Mouse (Mus musculus): ENCODE results near the gene Pnrc1. TPM values are rescaled to one million over a fixed set of nuclear protein-coding genes. Genes with fewer than 3 reads are reported as not detected.

The Pnrc1 gene
- total RNA-seq, 1 experiment from 2014 or later = 345 TPM

DNA sequence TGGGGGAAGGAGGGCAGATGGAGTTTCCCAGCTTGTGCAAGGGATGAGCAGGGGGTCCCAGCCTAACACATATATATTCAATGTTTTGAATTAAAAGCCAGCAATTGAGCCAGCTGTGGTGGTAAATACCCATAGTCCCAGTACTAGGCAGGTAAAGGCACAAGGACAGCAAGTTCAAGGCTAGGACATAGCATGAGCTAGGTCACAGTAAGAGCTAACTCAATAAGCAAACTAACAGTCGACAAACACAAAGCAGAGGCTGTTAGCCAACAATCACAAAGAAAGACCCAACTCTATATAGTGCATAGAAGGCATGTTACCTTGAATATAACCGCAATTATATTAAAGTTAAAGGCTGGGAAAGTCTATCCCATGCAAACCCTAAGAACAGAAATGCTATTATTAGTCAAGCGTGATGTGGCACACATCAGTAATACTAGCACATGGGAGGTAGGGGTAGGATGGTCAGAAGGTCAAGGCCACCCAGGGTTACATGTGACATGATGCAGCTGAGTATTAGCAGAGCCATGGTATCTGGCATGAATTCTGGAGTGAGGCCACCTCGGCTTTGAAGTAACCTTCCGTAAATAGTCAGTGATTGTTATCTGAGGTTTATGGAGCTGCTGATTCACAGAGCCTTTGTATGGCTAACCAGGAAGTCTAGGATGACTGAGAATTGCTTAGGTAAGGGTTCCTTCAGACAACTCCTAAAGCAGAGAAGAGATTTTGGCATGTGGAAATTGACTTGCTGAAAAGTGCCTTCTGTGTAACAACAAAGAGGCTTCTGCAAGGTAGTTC, 5.7 kb downstream of the Pnrc1 start:
- ATAC-seq (replicated peaks in 1 of 2; ENCODE audit: insufficient read depth in 1 of 2, low FRiP score in 2 of 2, low TSS enrichment in 1 of 2, low read depth in 1 of 2, poor library complexity in 2 of 2, severe bottlenecking in 2 of 2) = no peak

DNA sequence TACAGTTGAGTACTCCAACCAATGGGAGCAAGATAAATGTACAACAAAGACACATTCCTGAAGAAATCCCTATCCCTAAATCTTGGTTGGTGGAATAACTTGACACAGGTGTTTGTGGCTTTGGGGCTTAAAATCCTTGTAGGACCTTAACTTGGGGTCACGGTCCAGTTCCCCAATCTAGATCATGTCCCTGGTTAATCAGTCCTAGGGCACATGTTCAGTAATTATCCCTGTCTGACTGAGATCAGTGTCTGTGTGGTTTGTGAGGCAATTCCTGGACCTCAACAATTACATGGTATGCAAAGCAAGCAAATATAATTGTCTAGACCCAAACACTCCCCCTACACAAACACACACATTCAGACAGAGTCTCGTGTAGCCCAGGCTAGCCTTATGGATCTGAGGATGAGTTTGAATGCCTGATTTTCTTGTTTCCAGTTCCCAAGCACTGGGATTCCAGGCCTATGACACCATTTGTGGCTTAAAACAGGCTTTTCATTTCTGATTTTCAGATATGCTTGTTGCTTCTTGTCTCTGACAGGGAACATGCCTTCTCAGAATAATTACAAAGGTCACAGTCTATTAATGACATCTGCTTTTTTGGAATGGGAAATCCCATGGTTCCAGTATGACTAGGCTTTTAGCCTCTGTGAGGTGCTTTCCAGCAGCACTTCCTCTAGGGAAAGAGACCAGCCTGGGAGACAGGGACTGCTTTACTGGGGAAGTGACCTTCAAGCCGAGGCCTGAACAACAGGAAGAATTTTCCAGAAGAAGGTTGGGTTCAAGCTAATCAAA, 7.9 kb downstream of the Pnrc1 start:
- no peak for ATAC-seq (replicated peaks in 1 of 2; ENCODE audit: insufficient read depth in 1 of 2, low FRiP score in 2 of 2, low TSS enrichment in 1 of 2, low read depth in 1 of 2, poor library complexity in 2 of 2, severe bottlenecking in 2 of 2)

DNA sequence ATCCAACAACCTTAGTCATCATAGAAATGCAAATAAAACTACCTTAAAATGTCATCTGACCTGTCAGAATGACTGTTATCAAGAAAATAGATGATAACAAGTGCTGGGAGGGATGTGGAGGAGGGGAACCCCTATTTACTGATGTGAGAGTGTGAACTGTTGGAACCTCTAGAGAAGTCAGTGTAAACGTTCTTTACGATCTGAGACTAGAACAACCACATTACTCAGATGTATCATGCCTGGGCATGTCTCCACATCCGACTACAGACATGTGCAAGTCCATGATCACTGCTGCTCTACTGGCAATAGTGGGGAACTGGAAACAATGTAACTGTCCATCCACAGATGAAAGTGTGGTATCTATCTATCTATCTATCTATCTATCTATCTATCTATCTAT, 16.5 kb downstream of the Pnrc1 start:
- no peak for ATAC-seq (replicated peaks in 1 of 2; ENCODE audit: insufficient read depth in 1 of 2, low FRiP score in 2 of 2, low TSS enrichment in 1 of 2, low read depth in 1 of 2, poor library complexity in 2 of 2, severe bottlenecking in 2 of 2)

GRCm38 (mm10) chr4:33270386-33271314, 19.3 kb downstream of the Pnrc1 start:
- no peak for ATAC-seq (replicated peaks in 1 of 2; ENCODE audit: insufficient read depth in 1 of 2, low FRiP score in 2 of 2, low TSS enrichment in 1 of 2, low read depth in 1 of 2, poor library complexity in 2 of 2, severe bottlenecking in 2 of 2)

DNA sequence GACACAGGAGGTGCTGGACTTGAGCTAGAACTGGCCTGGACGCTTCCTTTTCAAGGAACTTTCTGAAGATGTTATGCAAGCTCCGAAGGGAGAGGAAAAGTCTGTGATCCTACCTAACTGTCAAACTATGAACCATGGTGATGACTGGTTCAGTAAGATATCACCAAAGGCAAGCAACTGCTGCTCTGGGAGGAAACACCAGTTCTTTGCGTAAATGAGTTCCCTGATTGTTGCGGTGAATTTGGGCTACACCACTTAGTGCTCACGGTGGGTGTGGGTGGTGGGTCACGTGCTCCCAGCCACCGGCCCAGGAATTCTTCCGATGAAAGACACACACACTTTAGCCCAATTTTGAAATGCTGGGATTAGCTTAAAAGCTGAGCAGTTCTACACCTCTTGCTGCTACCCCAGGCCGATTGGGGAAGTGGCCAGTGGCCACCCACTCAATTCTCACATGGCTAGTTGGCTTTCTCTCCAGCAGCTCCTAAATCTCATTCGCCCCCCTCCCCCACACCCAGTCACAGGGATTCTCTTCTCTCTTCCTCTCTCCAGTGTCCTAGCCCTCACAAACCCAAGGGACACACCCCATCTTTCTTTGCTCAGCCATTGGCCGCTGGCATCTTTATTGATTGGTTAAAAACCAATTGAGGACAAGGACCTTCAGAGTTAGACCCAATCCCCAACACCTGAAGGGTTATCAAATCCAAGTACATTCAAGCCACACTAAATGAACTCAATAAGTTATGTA, 24.8 kb downstream of the Pnrc1 start:
- ATAC-seq (replicated peaks in 1 of 2; ENCODE audit: insufficient read depth in 1 of 2, low FRiP score in 2 of 2, low TSS enrichment in 1 of 2, low read depth in 1 of 2, poor library complexity in 2 of 2, severe bottlenecking in 2 of 2) = peak; percentile 13 to 41; a peak in 3 of 4 replicates

GRCm38 (mm10) chr4:33262897-33263296, 27.1 kb downstream of the Pnrc1 start:
- no peak for ATAC-seq (replicated peaks in 1 of 2; ENCODE audit: insufficient read depth in 1 of 2, low FRiP score in 2 of 2, low TSS enrichment in 1 of 2, low read depth in 1 of 2, poor library complexity in 2 of 2, severe bottlenecking in 2 of 2)

GRCm38 (mm10) chr4:33261311-33261753, 28.6 kb downstream of the Pnrc1 start:
- peak; percentile 89 to 93 for ATAC-seq (replicated peaks in 1 of 2; ENCODE audit: insufficient read depth in 1 of 2, low FRiP score in 2 of 2, low TSS enrichment in 1 of 2, low read depth in 1 of 2, poor library complexity in 2 of 2, severe bottlenecking in 2 of 2)

DNA sequence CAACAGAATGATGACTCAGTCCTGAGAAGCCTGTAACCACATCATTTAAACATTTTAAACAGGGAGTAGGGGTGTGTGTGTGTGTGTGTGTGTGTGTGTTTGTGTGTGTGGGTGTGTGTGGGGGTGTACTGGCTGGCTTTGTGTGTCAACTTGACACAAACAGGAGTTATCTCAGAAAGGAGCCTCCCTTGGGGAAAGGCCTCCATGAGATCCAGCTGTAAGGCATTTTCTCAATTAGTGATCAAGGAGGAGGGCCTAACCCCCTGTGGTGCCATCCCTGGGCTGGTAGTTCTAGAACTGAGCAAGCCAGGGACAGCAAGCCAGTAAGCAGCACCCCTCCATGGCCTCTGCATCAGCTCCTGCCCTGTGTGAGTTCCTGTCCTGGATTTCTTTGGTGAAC, 29.7 kb downstream of the Pnrc1 start:
- no peak for ATAC-seq (replicated peaks in 1 of 2; ENCODE audit: insufficient read depth in 1 of 2, low FRiP score in 2 of 2, low TSS enrichment in 1 of 2, low read depth in 1 of 2, poor library complexity in 2 of 2, severe bottlenecking in 2 of 2)

GRCm38 (mm10) chr4:33257263-33257964, 32.5 kb downstream of the Pnrc1 start:
- no peak for ATAC-seq (replicated peaks in 1 of 2; ENCODE audit: insufficient read depth in 1 of 2, low FRiP score in 2 of 2, low TSS enrichment in 1 of 2, low read depth in 1 of 2, poor library complexity in 2 of 2, severe bottlenecking in 2 of 2)

- no peak for ATAC-seq (replicated peaks in 1 of 2; ENCODE audit: insufficient read depth in 1 of 2, low FRiP score in 2 of 2, low TSS enrichment in 1 of 2, low read depth in 1 of 2, poor library complexity in 2 of 2, severe bottlenecking in 2 of 2)
Measured at GRCm38 (mm10) chr4:33254706-33255105, 35.3 kb downstream of the Pnrc1 start.

DNA sequence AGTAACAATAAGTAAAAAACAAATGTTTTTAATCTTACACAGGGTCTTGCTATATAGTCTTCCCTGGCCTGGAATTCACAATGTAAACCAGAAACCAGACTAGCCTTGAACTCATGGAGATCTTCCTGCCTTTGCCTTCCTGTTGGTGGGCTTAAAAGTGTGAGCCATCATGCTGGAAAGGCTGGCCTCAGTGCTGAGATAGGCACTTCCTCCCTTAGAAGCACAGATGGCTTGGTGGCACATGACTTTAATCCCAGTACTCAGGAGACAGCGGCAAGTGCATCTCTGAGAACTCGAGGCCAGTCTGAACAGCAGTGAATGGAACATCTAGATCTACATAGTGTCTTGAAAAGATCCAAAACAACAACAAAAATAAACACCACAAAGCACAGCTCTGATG, 39.1 kb downstream of the Pnrc1 start:
- ATAC-seq (replicated peaks in 1 of 2; ENCODE audit: insufficient read depth in 1 of 2, low FRiP score in 2 of 2, low TSS enrichment in 1 of 2, low read depth in 1 of 2, poor library complexity in 2 of 2, severe bottlenecking in 2 of 2) = no peak

GRCm38 (mm10) chr4:33249716-33250230, 40.2 kb downstream of the Pnrc1 start:
- no peak for ATAC-seq (replicated peaks in 1 of 2; ENCODE audit: insufficient read depth in 1 of 2, low FRiP score in 2 of 2, low TSS enrichment in 1 of 2, low read depth in 1 of 2, poor library complexity in 2 of 2, severe bottlenecking in 2 of 2)

DNA sequence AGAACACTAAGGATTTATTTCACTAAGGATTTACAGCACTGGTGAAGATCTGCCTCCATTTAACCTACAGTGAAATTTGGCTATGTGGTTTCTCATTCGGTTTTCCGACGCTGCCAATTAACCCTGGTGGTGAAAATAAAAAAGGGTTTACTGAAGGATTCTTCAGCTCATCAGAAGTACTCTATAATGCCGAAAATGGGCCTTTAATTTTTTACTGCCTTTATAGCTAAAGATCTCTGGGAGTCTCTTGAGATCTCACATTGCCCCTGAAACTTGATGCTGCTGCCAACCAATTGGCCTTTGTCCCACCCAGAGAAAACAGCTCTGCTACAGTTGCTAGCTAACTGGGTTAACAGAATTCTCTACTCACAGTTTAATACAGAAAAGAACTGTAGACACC, 41.0 kb downstream of the Pnrc1 start:
- no peak for ATAC-seq (replicated peaks in 1 of 2; ENCODE audit: insufficient read depth in 1 of 2, low FRiP score in 2 of 2, low TSS enrichment in 1 of 2, low read depth in 1 of 2, poor library complexity in 2 of 2, severe bottlenecking in 2 of 2)

- ATAC-seq (replicated peaks in 1 of 2; ENCODE audit: insufficient read depth in 1 of 2, low FRiP score in 2 of 2, low TSS enrichment in 1 of 2, low read depth in 1 of 2, poor library complexity in 2 of 2, severe bottlenecking in 2 of 2) = peak; percentile 74 to 78
Measured at GRCm38 (mm10) chr4:33248062-33248889, 41.7 kb downstream of the Pnrc1 start.

DNA sequence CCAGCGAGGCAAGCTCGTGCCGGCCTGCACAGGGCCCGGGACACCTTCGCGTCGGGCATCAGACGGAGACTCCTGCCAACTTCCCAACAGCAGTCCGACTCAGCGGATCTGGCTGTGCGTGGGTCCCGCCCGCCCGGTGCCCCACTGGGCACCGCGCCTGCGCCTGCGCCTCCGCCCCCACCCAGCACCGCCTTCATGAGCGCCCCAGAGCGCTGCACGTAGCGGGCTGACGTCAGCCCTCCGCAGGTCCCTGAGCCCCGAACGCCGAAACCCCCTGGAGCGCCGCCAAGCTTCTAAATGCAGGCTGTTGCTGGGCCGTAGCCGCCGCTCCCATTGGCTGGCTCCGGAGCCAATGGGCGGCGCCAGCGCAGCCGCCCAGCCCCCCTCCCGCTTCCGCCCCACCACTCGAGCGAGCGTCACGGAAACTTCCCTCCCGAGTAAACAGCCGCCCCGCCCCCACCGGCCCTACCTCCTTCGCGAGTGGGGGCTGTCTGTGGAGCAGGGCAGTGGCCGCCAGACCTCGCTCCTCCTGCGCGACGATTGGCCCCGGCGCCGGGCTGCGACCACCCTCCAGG, 42.4 kb downstream of the Pnrc1 start:
- ATAC-seq (replicated peaks in 1 of 2; ENCODE audit: insufficient read depth in 1 of 2, low FRiP score in 2 of 2, low TSS enrichment in 1 of 2, low read depth in 1 of 2, poor library complexity in 2 of 2, severe bottlenecking in 2 of 2) = peak; percentile 59 to 62
